Mouse (Mus musculus): Measurements from ENCODE around the gene Frmd4a. TPM values are rescaled to one million over a fixed set of nuclear protein-coding genes. Genes with fewer than 3 reads are reported as not detected.

The Frmd4a gene
- total and polyA plus RNA-seq, 2 experiments from 2014 or later: 42.5 to 60.2 TPM

DNA sequence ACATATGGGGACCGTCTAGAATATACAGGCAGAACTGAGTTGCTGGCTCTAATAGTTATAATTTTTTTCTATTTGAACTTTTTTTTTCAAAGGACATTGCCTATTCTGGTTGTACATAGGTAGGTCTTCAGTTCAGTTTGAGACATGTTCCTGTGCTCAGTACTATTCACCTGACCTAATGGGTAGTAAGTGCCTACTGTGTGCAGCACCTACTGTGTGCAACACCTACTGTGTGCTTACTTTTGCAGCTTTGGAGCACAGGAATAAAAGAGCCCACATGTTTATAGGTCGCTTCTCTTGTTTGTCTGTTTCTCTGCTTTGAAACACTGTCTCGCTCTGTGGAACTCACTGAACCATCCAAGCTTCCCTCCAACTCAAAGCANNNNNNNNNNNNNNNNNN lies 284.6 kb downstream of the Frmd4a start:
- 82% methylated on average over 3 of the region's 3 CpGs for WGBS
- ATAC-seq (ENCODE audit: low FRiP score) (no peak), DNase-seq (ENCODE audit: low spot score) (no peak)
- no peaks in the 10 kb centered on the region for H3K9me3 ChIP-seq (ENCODE audit: low read length)
- H3K27me3 ChIP-seq (ENCODE audit: insufficient read depth, low read length): no peaks in the 10 kb centered on the region
- H3K4me3 ChIP-seq (ENCODE audit: low read depth, low read length): no peak overlapping the region
- no peak overlapping the region for H3K27ac ChIP-seq (ENCODE audit: low read depth, low read length)
- no peaks in the 10 kb centered on the region for H3K36me3 ChIP-seq (ENCODE audit: insufficient read depth, low read length)
- H3K9ac ChIP-seq (replicated peaks; ENCODE audit: low read length, poor library complexity, severe bottlenecking): no peak overlapping the region
- TF ChIP-seq CTCF (IDR thresholded peaks at IDR 0.05): no peak
- H3K4me1 ChIP-seq (ENCODE audit: insufficient read depth, low read length): peaks cover 8% of the 10 kb centered on the region; the same call in 1 of the 2 replicates
- H3K4me2 ChIP-seq (ENCODE audit: low read depth, low read length, poor library complexity, severe bottlenecking): no peak overlapping the region

DNA sequence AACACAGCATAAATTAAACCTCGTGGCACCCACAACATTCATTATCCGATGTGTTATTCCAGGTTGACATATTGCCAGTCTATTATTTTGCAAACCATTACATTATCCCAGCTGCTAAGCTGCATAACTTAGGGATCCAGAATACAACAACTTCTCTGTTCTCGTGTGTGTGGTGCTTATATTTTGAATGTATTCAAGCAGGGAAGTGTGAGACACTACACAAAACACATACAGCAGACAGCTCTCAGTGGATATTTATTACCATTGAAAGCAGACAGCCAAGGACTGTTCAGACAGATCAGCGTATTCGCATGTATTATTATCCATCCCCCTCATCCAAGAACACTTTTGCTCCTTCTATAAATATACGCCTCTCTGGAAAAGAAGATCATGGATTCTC lies 289.6 kb downstream of the Frmd4a start:
- no peaks in the 10 kb centered on the region for H3K9me3 ChIP-seq (ENCODE audit: low read length)
- no peak overlapping the region for H3K4me3 ChIP-seq (ENCODE audit: low read depth, low read length)
- H3K27me3 ChIP-seq (ENCODE audit: insufficient read depth, low read length): no peaks in the 10 kb centered on the region
- DNase-seq (ENCODE audit: low spot score): no peak
- no peak overlapping the region for H3K4me2 ChIP-seq (ENCODE audit: low read depth, low read length, poor library complexity, severe bottlenecking)
- no peak overlapping the region for H3K9ac ChIP-seq (replicated peaks; ENCODE audit: low read length, poor library complexity, severe bottlenecking)
- no peak for ATAC-seq (ENCODE audit: low FRiP score)
- WGBS: 64% methylated on average over 6 of the region's 6 CpGs
- TF ChIP-seq CTCF (IDR thresholded peaks at IDR 0.05): no peak
- no peaks in the 10 kb centered on the region for H3K36me3 ChIP-seq (ENCODE audit: insufficient read depth, low read length)
- H3K4me1 ChIP-seq (ENCODE audit: insufficient read depth, low read length): no peaks in the 10 kb centered on the region
- no peak overlapping the region for H3K27ac ChIP-seq (ENCODE audit: low read depth, low read length)

DNA sequence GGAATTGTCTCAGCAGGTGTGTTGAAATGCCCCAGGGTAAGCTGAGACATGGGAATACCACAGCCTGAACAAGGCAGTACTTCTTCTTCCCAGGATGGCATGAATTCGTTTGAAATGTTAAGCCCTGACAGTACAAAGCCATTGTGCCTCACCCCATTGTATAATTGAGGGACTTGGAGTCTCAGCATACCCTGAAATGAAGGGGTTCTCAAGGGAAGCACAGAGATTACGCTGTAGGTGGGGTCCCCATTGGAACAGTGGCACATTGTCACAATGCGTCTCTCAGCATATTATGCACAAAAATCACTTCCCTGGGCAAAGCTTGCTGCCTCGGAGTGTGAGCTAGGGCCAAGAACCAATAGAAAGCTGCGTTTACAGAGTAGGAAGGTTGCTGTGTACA lies 297.0 kb downstream of the Frmd4a start:
- H3K9ac ChIP-seq (replicated peaks; ENCODE audit: low read length, poor library complexity, severe bottlenecking): no peak overlapping the region
- WGBS: 40% methylated on average over 5 of the region's 5 CpGs
- peak; percentile 25; the same call in 1 of the 2 replicates for ATAC-seq (ENCODE audit: low FRiP score)
- no peak for TF ChIP-seq CTCF (IDR thresholded peaks at IDR 0.05)
- H3K4me2 ChIP-seq (ENCODE audit: low read depth, low read length, poor library complexity, severe bottlenecking): no peak overlapping the region
- no peak overlapping the region for H3K4me3 ChIP-seq (ENCODE audit: low read depth, low read length)
- no peaks in the 10 kb centered on the region for H3K27me3 ChIP-seq (ENCODE audit: insufficient read depth, low read length)
- no peaks in the 10 kb centered on the region for H3K36me3 ChIP-seq (ENCODE audit: insufficient read depth, low read length)
- no peaks in the 10 kb centered on the region for H3K9me3 ChIP-seq (ENCODE audit: low read length)
- H3K27ac ChIP-seq (ENCODE audit: low read depth, low read length): no peak overlapping the region
- no peaks in the 10 kb centered on the region for H3K4me1 ChIP-seq (ENCODE audit: insufficient read depth, low read length)
- DNase-seq (ENCODE audit: low spot score): no peak

DNA sequence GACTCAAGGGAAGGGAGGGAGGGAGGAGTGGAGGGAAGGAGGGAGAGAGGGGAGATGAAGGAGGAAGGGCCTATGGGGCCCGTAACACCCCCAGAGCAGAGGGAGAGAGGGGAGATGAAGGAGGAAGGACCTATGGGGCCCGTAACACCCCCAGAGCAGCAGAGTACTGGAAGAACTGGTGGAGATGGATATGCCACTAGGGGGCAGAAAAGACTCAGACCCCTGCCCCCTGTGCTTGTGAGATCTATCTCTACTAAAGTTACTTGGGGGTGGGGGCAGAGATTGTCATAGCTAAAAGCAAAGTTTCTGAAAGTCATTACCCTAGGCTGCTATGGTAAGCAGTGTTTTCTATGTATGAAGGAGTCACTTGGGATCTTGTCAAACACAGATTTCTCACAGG lies 299.1 kb downstream of the Frmd4a start:
- peak; percentile 57 for TF ChIP-seq CTCF (IDR thresholded peaks at IDR 0.05)
- H3K4me2 ChIP-seq (ENCODE audit: low read depth, low read length, poor library complexity, severe bottlenecking): no peak overlapping the region
- H3K4me1 ChIP-seq (ENCODE audit: insufficient read depth, low read length): no peaks in the 10 kb centered on the region
- no peak overlapping the region for H3K27ac ChIP-seq (ENCODE audit: low read depth, low read length)
- no peak overlapping the region for H3K9ac ChIP-seq (replicated peaks; ENCODE audit: low read length, poor library complexity, severe bottlenecking)
- ATAC-seq (ENCODE audit: low FRiP score): no peak
- H3K9me3 ChIP-seq (ENCODE audit: low read length): no peaks in the 10 kb centered on the region
- H3K27me3 ChIP-seq (ENCODE audit: insufficient read depth, low read length): no peaks in the 10 kb centered on the region
- WGBS: 77% methylated on average over 2 of the region's 2 CpGs
- no peaks in the 10 kb centered on the region for H3K36me3 ChIP-seq (ENCODE audit: insufficient read depth, low read length)
- no peak for DNase-seq (ENCODE audit: low spot score)
- no peak overlapping the region for H3K4me3 ChIP-seq (ENCODE audit: low read depth, low read length)

DNA sequence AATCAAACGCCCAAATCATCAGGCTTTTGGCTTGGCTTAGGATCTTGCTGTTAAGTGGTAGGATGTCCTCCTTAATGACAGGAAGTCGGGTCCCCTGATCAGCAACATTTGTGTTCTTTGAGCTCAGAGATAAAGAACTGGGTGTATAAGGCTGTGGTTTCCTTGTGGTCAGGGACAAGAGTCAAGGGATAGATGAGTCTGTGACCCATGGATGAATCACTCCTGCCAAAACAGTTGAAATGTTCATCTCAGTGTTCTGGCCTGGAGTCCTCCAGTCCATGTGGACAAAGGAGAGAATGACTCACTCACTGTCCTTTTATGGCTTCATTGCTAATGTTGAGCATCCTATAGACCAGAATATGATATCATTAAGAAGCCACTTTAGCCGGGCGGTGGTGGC lies 300.6 kb downstream of the Frmd4a start:
- WGBS: 85% methylated on average over 4 of the region's 4 CpGs
- H3K9ac ChIP-seq (replicated peaks; ENCODE audit: low read length, poor library complexity, severe bottlenecking): no peak overlapping the region
- ATAC-seq (ENCODE audit: low FRiP score) (no peak), DNase-seq (ENCODE audit: low spot score) (no peak)
- TF ChIP-seq CTCF (IDR thresholded peaks at IDR 0.05): no peak
- H3K27me3 ChIP-seq (ENCODE audit: insufficient read depth, low read length): no peaks in the 10 kb centered on the region
- no peak overlapping the region for H3K4me2 ChIP-seq (ENCODE audit: low read depth, low read length, poor library complexity, severe bottlenecking)
- no peaks in the 10 kb centered on the region for H3K4me1 ChIP-seq (ENCODE audit: insufficient read depth, low read length)
- no peaks in the 10 kb centered on the region for H3K36me3 ChIP-seq (ENCODE audit: insufficient read depth, low read length)
- H3K27ac ChIP-seq (ENCODE audit: low read depth, low read length): no peak overlapping the region
- H3K4me3 ChIP-seq (ENCODE audit: low read depth, low read length): no peak overlapping the region
- H3K9me3 ChIP-seq (ENCODE audit: low read length): no peaks in the 10 kb centered on the region

DNA sequence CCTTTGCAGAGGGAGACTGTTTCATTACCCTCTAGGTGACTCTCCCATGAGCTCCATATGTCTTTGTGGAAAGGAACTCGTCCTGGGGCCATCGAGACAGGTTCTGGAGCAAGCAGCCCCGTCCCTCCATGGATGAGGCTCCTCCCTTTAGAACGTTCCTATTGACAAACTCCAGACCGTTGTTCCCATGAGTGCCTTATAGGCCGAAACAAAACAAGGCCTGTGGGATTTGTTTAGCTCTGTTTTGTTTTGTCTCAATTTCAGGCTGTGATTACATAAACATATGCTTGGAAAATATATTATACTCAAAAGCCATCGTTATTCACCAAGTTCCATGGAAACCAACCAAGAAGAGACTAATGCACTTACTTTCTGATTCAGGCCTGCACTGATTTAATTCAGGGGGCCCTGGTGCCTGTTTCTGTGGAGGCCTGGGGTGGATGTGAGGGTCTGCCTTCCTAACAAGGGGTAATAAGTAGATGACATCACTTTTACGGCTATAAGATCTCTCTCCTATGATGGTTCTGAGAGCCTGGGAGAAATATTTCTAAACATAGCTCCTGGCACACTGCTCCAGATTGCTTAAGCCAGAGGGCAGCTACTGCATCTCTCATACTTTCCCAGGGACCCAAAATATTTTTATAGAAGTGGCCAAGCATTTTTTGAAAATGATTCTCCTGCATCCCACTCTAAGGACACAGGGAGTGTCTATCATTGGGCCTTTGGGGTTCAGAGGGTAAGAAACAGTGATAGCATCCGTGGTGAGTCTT lies 308.9 kb downstream of the Frmd4a start:
- Histone ChIP-seq H3K36me3 (ENCODE audit: insufficient read depth, low read length) (no peaks in the 10 kb centered on the region), H3K9ac (replicated peaks; ENCODE audit: low read length, poor library complexity, severe bottlenecking) (no peak overlapping the region), H3K27ac (ENCODE audit: low read depth, low read length) (no peak overlapping the region), H3K4me2 (ENCODE audit: low read depth, low read length, poor library complexity, severe bottlenecking) (no peak overlapping the region), H3K9me3 (ENCODE audit: low read length) (no peaks in the 10 kb centered on the region), H3K4me3 (ENCODE audit: low read depth, low read length) (no peak overlapping the region), H3K27me3 (ENCODE audit: insufficient read depth, low read length) (no peaks in the 10 kb centered on the region), H3K4me1 (ENCODE audit: insufficient read depth, low read length) (no peaks in the 10 kb centered on the region)
- no peak for TF ChIP-seq CTCF (IDR thresholded peaks at IDR 0.05)
- DNase-seq (ENCODE audit: low spot score) (no peak), ATAC-seq (ENCODE audit: low FRiP score) (no peak)
- 77% methylated on average over 9 of the region's 9 CpGs for WGBS

Data from midbrain, postnatal 0 days (tissue).